Mouse (Mus musculus) lung, postnatal 14 days (tissue): ENCODE results near the gene Zfp827.

ENCODE experiments used
- DNase-seq: peaks from one replicate; pipeline ENCODE4 v3.0.0; 2021

Zfp827 gene

DNA sequence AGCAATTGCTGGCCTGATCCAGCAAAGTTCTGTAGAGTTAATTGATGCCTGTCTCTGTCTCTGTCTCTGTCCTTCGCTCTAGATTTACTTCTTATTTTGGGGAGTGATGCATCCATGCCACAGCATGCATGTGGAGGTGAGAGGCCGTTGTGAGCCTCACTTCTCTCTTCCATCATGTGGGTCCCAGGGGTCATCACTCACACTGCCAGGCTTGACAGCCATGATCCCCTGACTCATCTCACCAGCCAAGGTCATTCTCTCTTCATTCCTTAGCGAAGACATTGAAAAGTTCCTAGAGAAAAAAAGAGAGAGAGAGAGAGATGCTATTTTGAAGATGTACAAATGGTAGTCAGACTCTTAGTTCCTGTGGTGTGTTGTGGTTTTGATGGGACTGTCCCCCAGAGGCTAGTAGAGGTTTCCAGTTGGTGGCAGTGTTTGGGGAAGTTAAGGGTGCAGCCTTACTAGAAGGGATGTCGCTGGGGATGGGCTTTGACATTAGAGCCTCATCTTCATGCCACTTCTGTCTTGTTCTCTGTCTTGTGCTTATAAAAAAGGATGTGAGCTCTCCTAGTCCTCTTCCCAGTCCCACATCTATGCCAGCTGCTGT, 133.0 kb downstream of the Zfp827 start:
- no peak for DNase-seq

- DNase-seq = peak; percentile 52
These were observed 134.5 kb downstream of the Zfp827 start for GRCm38 (mm10) chr8:79162533-79163308.

DNA sequence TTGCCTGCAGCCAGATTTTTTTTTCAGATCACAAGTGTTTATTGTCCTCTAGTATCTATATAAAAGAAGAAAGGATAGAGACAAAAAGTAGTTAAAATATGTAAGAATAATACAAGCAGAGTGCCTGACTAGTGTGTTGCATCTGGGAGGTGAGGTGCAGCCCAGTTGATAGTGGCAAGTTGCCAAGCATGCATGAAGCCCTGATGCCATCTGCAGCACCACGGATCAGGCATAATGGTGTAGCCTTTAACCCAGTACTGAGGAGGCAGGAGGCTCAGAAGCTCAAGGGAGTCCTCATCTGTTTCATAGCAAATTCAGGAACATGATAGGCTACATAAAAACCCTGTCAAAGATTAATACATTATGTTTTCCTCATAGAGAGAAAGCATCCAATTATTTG, 136.1 kb downstream of the Zfp827 start:
- DNase-seq = no peak

- DNase-seq = no peak
These were observed 137.0 kb downstream of the Zfp827 start for GRCm38 (mm10) chr8:79165276-79165675.

- no peak for DNase-seq
These were observed 145.4 kb downstream of the Zfp827 start for GRCm38 (mm10) chr8:79173606-79174005.

- no peak for DNase-seq
These were observed 147.8 kb downstream of the Zfp827 start for GRCm38 (mm10) chr8:79175991-79176390.

GRCm38 (mm10) chr8:79179678-79180077, 151.4 kb downstream of the Zfp827 start:
- DNase-seq = no peak

- DNase-seq = no peak
These were observed 157.3 kb downstream of the Zfp827 start for GRCm38 (mm10) chr8:79185488-79185887.

DNA sequence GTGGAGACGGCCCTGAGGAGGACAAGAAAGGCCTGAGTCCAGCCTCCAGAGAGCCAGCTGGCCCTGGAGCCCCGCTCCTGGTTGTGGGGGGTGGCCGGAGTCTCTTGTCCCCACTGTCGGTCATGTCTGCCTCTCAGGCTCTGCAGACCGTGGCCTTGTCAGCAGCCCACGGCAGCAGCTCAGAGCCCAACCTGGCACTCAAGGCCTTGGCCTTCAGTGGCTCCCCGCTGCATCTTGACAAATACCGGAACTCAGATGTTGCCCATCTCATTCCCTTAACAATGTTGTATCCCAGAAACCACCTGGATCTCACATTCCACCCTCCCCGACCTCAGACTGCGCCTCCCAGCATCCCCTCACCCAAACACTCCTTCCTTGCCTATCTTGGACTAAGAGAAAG, 161.8 kb downstream of the Zfp827 start:
- DNase-seq = no peak

DNA sequence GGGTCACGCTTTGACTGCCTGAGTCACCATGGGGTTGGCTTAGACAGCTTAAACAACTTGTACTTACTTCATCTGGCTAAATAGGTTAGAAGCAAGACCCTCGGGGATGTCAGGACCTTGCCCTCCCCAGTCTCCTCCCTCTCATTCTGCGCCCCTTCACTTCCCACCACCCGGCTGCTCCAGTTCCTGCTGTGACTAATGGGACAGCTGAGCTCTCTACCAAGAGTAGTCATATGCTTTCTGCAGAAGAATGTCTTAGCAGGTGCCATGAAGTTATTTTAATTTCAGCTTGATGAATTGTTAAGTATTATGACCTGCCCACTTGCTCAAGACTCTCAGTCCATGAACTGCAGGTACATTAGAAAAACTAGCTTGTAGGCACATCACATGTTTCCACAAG, 168.2 kb downstream of the Zfp827 start:
- no peak for DNase-seq

GRCm38 (mm10) chr8:79198675-79199074, 170.4 kb downstream of the Zfp827 start:
- DNase-seq = no peak

GRCm38 (mm10) chr8:79201446-79202147, 173.4 kb downstream of the Zfp827 start:
- DNase-seq = peak; percentile 5

DNA sequence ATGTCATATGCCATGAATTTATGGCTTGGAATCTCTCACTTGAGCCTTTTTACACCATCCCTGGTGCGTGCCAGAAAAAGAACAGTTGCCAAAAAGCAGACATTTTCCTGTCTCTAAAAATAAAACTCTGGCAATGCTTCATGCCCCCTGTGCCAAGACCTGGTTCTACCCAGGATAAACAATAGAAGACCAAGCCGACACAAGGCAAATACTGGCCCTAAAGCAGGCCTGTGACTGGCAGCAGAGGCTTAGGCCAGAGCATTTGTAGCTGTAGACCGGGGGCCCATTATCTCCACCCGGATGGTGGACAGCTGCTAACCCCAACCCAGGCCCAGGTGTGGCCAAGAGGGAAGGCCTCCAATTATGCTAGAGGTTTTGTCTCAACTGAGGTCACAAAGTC, 178.7 kb downstream of the Zfp827 start:
- peak; percentile 10 for DNase-seq

DNA sequence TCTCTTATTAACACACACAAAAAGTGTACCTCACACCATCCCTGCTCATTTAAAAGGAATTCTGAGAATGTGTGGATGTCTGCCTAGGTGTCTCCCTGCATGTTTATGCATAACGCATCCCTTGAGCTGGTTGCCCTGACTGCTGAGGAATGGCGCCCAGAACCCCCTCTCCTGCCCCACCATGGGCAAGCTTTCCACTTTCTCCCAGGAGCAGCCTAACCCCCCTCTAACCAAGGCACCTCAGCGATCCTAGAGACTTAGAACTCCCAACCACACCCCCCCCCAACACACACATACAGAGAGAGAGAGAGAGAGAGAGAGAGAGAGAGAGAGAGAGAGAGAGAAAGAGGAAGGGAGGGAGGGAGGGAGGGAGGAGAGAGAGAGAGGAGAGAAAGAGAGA, 179.9 kb downstream of the Zfp827 start:
- no peak for DNase-seq

GRCm38 (mm10) chr8:79208691-79209640, 180.7 kb downstream of the Zfp827 start:
- DNase-seq = peak; percentile 11

DNA sequence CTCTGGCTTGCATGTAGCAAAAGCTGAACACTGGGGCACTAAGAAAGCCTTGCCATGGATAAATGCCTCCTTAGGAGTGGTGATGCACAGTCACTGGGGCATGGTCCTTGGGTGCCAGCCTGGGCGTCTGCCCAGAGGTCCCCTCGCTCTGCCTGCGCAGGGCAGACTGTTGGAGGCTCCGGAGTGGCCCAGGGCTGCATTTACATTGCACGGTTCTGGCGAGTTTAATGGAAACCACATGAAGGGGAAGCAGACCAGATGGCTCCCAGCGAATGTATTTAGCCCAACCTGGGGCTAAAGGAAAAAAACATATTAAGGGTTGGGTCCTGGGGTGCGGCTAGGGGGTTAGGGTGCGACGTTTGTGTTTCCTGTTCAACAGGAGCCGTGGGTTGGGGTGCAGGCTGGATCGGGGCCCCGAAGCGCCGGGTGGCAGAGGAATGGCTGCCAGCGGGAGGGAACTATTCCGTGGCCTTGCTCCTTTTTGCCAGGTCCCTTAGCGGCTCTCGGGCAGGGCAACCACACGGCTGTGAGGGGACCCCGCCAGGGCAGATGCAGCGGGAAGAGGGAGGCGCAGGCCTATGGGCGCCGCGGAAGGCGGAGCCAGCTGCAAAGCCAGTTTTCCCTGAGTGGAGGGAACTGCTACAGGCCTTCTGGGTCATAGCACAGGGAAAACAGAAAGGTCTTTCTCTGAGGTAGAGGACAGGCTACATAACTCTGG, 181.6 kb downstream of the Zfp827 start:
- peak; percentile 36 for DNase-seq

DNA sequence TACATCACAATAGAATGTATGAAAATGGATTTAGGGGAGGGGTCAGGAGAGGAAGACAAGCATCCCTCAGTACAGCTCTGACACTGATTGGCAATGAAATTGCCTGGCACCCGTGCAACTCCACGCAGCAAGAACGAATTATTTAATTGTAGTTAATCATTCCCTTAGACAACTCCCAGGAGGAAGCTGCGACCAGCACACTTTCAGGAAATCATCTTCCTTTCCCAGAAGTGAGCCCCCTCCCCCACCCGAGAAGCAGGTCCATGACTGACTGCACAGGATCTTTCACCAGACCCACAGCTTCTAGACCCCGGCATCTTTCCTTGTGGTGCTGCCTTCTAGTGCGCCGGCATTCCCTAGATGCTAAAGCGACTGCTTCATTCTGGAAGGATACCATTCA, 183.4 kb downstream of the Zfp827 start:
- DNase-seq = no peak

DNA sequence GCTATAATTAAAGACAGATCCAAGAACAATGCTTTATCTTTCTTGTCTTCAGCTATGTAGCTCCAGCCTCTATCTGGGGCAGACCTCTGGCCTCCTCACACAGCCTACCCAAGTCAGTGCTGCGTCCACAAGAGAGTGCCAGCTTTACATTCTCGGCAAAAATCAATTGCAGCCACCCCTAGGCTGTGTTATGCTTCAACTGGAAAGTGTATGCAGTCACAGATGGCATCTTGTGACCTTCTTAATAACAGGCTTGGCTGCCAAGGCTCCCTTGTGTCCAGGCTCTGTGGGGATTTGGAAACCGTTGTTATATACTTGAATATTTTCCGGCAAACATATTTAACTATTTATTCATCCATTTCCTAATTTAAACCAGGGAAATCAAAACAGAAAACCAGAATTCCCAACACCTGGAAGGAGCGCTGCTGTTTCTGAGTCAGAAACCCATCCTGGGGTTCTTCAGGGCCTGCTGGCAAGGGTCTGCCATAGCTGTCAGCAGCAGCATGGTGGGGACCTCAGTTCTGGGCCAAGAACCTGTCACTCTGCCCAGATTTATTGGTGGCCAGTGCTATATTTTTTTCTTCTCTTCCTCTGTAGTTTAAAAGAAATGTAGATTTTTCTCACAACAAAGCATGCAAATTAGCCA, 194.0 kb downstream of the Zfp827 start:
- no peak for DNase-seq

DNA sequence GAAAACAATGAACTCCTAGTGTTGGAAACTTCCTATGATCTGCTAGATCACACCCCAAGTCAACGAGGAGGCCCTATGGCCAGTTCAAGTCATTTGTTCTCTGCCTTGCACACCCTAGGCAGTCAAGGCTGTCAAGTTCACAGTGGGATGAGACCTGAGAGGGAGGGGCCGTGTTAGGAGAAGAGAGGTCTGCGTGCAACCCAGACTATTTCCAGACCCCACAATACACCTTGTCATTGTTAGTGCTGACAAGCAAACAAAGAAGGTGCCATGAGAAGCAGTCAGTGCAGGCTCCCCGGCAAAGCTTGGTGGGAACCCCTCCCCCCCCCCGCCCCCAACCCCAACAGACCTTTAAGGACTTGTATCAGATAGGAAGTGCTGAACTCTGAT, 194.5 kb downstream of the Zfp827 start:
- no peak for DNase-seq

DNA sequence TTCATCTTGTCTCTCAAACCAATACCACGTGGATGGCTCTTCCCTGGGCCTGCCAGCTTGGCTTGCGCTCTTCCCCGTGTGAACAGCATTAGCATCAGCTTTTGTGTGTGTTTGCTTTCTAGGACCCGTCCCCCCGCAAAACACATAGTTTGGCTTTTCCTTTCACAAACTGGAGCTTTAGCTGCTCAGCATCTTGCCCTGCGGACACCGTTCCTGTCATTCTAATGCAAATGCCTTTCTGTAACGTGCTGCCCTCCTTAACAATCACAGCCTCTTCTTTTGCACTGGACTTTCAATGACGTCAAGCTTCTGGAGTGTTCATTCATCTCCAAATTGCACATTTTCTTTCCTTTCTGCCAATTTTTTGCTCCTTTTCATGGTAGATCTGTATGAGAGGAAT, 196.1 kb downstream of the Zfp827 start:
- no peak for DNase-seq

DNA sequence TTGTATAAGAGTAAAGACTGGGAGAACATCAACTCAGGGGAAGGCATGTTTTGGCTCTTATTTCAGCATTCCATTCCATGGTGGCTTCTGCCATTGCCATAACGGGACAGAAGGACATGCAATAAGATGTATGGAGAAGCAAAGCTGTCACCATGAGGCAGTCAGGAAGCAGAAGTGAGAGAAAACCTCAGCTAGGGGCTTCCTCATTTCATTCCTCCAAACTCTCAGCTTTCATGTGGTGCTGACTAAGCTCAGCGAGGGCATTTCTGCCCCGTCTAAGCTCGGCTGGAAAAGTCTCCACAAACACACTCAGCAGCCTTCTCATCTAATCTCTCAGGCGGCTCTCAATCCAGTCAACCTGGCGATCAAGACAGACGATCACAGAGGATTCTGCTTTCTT, 197.3 kb downstream of the Zfp827 start:
- DNase-seq = no peak

GRCm38 (mm10) chr8:79226046-79226445, 197.8 kb downstream of the Zfp827 start:
- DNase-seq = no peak
